26 mouse cellular contexts compared by ENCODE assay signal in the genomic region with DNA sequence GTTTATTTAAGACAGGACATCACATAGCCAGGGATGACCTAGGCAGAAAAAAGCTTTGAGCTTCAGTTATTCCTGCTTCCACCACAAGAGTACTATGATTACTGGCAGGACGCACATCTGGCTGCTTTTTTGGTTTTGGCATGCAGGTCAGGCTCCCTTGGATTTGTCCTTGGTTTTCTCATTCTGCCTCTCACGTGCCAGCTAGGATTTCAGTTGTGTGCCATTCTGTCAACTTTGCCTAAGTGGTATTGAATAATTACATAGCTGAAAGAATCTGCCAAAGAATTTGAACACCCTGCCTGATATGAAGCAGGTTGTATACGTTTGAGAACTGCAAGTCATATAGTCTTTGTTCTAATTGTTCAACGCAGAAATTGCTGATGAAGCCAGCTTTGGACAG.
"Had no signal": no experiment of that assay in that cellular context is flagged by ENCODE, and none has a peak within 500 bp of the region (broad histone marks: within the 10 kb centered on the region; RNA-seq: fewer than 3 reads in every experiment).

No protein-coding gene starts in this region.

- ATAC-seq: hindbrain, postnatal 0 days; intestine, embryonic 16.5 days had no signal

- H3K27me3 ChIP-seq: heart, embryonic 13.5 days; heart, embryonic 15.5 days; hindbrain, embryonic 13.5 days; hindbrain, embryonic 15.5 days; kidney, embryonic 15.5 days; limb, embryonic 12.5 days; liver, embryonic 13.5 days; liver, embryonic 15.5 days had no signal

- H3K9me3 ChIP-seq: heart, embryonic 13.5 days; heart, embryonic 15.5 days; hindbrain, embryonic 13.5 days; hindbrain, embryonic 15.5 days; kidney, embryonic 15.5 days; limb, embryonic 12.5 days; liver, embryonic 13.5 days; liver, embryonic 15.5 days had no signal

- H3K4me1 ChIP-seq: heart, embryonic 13.5 days; heart, embryonic 15.5 days; hindbrain, embryonic 13.5 days; kidney, embryonic 15.5 days; limb, embryonic 12.5 days; liver, embryonic 13.5 days; liver, embryonic 15.5 days had no signal

- DNase-seq: gastrocnemius, postnatal 14 days; gastrocnemius, postnatal 36 days; heart, adult 11 months; heart, adult 2 months; heart, postnatal 14 days; heart, postnatal 36 days; kidney, adult 11 months; kidney, adult 2 months; kidney, adult 9 months; kidney, postnatal 14 days; kidney, postnatal 36 days; layer of hippocampus, adult 9-11 months; layer of hippocampus, postnatal 36 days; left cerebral cortex, postnatal 4 days; liver; liver, embryonic 13.5 days had no signal

- H3K36me3 ChIP-seq: heart, embryonic 13.5 days; heart, embryonic 15.5 days; hindbrain, embryonic 13.5 days; hindbrain, embryonic 15.5 days; kidney, embryonic 15.5 days; limb, embryonic 12.5 days; liver, embryonic 13.5 days; liver, embryonic 15.5 days had no signal

- H3K27ac ChIP-seq: heart, adult 2 months; heart, embryonic 13.5 days; heart, embryonic 15.5 days; hindbrain, embryonic 13.5 days; hindbrain, embryonic 15.5 days; hindbrain, postnatal 0 days; kidney, embryonic 15.5 days; kidney, postnatal 0 days; limb, embryonic 12.5 days; liver, embryonic 13.5 days; liver, embryonic 15.5 days had no signal

- H3K4me3 ChIP-seq: heart, adult 2 months; heart, embryonic 13.5 days; heart, embryonic 15.5 days; hindbrain, embryonic 13.5 days; hindbrain, embryonic 15.5 days; kidney, embryonic 15.5 days; limb, embryonic 12.5 days; liver, embryonic 13.5 days; liver, embryonic 15.5 days had no signal
